Mouse (Mus musculus): ENCODE data around the gene Pde3b.
A peak's percentile ranks its signal among the peaks of the same experiment; 100 is the strongest.
"Not testable (repeated sequence)": the region's sequence is repeated elsewhere in the genome, so short reads cannot be mapped to it uniquely, and the experiment has no call there.

Gene Pde3b

DNA sequence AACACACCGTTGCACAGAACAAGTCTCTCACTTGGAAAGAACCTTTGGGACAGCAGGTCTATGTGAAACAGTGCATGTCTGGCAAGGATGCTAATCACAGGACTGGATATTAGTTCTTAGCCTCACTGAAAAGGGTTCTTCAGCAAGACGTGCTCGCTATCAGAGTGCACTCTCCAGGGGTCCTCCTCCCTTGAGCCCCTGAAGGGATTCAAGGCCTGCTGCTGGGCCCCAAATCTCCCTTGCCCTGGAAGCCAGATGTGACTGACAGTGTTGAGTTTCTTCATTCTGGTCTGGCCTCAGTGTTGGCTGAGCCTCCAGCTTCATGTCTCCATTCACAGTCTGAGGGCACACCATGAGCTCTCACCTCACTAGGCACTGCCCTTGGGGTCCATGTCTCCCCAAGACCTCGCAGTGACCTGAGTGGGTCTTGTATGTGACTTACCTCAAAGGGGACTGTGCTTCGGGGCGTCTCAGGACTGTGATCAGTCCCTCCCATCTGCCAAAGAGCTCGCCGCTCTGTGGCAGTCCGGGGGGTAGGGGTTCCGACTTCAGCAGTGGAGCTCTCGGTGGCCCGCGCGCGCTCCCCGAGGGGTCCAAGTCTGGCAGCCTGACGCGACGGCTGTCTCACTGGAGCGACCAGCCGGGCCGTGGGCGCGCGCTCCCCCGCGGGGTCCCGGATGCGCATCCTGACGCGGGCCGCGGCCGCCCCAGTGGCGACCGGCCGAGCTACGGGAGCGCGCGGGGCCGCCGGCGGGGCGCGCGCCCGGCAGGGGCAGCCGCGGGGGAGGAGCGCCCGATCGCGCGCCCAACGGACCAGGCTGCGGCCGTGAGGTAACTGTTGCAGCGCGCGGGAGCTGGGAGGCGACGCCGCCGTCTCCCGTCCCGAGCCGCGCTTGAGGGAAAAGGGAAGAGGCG, at the start of gene Pde3b:
Pde3b (plus strand) TSS at position 861 of the 915 bp plus-strand sequence.
- peak; percentile 77 for DNase-seq (ENCODE audit: extremely low spot score, low spot score)

DNA sequence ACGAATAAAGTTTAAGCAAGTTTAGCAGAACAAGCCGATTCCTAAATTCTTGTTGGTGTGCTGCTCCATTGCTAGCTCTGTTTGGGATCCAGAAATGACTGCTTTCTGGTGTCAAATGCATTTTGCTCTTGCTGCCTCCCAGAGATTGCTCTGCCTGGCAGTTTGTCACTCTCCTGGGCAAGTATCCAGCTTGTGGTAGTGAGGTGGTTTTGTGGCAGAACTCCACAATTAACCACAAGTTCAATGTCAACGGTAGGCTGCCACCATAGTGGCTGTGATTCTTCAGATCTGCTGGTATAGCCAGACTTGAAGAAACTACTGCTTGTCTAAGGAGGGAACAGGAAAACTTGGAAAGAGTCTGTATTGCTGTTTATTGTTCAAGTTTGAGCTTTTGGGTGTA, 13.0 kb upstream of the Pde3b start:
- DNase-seq (ENCODE audit: extremely low spot score, low spot score), result no peak

DNA sequence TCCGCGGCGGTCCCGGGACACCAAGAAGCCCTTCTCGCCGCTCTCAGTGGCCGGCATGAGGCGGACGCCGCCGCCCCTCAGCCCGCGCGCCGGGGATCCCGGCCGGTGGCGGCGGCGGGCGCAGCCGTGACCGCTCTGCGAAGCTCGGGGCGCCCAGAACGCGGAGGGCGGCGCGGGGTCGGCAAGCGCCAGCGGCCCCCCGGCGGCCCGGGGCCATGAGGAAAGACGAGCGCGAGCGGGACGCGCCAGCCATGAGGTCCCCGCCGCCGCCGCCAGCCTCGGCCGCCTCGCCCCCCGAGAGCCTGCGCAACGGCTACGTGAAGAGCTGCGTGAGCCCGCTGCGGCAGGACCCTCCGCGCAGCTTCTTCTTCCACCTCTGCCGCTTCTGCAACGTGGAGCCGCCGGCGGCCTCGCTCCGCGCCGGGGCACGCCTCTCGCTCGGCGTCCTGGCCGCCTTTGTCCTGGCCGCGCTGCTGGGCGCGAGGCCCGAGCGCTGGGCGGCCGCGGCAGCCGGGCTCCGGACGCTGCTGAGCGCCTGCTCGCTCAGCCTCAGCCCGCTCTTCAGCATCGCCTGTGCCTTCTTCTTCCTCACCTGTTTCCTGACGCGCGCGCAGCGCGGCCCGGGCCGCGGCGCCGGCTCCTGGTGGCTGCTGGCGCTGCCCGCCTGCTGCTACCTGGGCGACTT, 397 bp downstream of the Pde3b start:
- DNase-seq (ENCODE audit: extremely low spot score, low spot score), result peak; percentile 80

DNA sequence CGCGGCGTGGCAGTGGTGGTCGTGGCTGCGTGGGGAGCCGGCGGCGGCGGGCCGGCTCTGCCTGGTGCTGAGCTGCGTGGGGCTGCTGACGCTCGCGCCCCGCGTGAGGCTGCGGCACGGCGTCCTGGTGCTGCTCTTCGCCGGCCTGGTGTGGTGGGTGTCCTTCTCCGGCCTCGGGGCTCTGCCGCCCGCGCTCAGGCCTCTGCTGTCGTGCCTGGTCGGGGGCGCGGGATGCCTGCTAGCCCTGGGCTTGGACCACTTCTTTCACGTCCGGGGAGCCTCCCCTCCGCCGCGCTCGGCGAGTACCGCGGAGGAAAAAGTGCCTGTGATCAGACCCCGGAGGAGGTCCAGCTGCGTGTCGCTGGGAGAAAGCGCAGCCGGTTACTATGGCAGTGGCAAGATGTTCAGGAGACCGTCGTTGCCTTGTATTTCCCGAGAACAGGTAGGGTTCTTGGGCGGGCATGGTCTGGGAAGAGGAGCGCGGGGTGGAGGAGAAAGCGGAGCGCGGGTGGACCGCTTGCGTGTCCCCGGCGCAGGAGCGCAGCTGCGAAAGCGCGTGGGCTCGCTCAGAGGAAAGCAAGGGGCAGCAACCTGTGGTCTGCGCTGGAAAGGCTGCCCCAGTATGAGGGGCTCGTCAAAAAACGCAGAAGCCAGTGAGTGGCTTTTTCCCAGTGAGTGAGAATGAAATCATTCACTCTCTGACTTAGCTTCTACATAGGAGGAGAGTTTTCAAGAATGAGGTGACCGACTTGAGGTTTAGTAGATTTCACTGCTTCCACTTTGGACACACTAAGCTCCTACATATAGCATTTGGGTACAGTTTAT, 1.2 kb downstream of the Pde3b start:
- peak; percentile 75 for DNase-seq (ENCODE audit: extremely low spot score, low spot score)

DNA sequence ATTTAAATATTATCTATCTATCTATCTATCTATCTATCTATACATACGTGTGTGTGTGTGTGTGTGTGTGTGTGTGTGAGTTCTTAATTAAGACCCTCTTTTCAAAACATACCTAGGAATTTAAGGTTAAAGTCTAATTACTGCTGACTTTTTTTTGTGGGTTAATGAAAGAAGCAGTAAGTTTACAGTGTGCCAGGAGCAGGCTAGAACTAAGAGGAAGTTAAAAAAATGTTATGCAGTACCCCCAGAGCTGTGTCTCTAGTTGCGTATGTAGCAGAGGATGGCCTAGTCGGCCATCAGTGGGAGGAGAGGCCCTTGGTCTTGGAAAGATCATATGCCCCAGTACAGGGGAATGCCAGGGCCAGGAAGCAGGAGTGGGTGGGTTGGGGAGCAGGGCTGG, 4.2 kb downstream of the Pde3b start:
- DNase-seq (ENCODE audit: extremely low spot score, low spot score), result not testable (repeated sequence)

DNA sequence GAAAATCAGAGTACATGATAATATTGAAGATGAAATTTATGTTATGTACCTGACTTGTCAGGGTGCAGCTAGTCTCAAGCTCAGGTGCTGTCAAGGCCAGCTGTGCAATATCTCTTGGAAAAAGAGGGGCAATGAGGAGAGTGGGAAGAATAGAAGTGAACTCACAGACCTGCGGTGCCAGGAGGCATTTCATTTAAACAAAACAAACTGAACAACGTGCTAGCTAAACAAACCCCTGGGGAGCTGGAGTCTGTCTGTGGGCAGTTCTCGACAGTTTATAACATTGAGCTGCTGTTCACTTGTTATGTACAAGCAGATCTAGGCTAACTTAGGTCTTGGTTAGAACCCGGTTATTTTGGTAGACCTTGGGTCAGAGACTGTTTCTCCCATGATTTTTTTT, 5.8 kb downstream of the Pde3b start:
- DNase-seq (ENCODE audit: extremely low spot score, low spot score), result no peak

DNA sequence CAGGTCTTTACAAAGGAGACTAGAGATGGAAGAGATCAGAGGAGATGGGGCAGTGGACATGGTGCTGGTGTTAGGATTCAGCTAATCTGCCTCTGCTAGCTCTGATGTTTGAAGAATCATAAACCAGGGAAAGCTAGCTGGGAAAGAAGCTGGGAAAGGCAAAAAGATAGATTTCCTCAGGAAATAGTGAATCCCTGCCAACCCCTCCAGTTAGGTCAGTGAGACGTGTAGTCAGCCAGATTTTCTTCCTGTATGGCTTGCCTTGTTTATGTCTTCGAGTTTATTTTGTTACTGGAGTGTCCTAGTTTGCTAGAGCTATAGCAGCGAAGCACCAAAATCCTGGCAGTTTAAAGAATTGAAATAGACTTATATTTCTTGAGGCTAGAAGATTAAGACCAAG, 7.1 kb downstream of the Pde3b start:
- no peak for DNase-seq (ENCODE audit: extremely low spot score, low spot score)

DNA sequence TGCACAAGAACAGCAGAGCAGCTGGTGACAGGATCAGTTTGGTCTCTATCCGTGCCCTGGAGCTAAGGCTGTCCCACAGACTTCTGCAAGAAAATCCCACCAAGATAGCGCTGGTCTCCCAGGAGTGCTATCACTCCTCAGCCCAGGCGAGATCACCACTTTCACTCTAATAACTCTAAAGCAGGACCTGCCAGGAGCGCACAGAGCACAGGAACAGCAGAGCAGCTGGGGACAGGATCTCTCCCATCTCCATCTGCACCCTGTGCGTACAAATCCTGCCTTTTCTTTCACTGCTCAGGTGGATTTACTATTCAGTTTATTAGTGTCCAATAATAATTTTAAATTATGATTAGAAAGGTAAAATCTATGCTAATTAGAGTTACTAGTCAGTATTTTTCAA, 14.7 kb downstream of the Pde3b start:
- no peak for DNase-seq (ENCODE audit: extremely low spot score, low spot score)

DNA sequence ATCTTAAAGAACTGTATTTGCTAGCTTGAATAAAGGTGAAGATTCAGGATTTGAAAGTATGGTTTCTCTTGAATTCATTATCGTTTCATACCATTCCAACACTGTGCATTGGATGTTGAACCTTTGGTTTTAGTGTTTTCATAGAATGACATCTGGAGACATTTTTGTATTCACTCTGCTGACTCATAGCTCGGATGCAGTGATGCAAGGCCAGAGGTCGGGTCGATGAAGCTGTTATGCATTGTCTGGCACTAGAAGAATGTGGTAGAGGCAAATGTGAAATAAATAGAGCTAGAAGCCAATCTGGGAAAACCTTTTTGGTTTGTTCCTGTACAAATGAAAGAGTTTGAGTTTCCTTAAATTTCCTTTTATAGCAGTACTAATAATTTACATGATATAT, 16.9 kb downstream of the Pde3b start:
- DNase-seq (ENCODE audit: extremely low spot score, low spot score), result no peak

DNA sequence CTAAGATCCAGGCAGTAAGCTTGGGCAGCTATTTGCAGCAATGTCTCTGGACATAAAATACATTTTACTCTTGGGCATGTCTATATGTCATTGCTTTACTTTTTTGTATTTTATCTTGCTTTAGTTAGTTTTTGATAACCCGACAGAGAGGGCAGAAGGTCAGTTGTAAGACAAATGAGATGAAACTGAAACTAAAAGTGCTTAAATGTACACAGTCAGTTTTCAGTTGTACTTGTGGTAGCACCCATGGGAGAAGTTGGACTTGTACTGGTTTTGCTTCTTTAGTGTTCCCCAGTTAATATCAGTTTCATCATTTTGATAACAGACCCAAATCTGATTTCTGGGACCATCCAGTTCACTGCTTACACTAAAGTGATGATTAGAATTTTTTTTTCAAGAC, 24.6 kb downstream of the Pde3b start:
- no peak for DNase-seq (ENCODE audit: extremely low spot score, low spot score)

DNA sequence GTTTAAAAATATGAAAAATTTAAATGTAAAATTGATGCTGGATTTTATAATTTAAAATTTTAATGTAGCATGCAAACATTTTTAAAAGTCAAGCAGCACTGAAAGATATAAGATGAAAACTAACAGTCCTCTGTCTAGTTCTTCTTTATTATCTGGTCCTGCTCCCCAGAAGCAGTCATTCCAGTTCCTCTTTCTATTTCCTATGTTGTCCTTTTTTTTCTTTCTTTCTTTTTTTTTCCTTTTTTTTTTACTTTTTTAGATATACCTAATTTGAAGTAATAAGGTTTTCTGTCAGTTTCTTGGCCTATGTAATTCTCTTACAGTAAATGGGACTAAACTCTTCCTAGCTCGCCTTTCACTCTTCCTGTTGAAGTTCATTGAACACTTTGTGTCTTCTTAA, 25.4 kb downstream of the Pde3b start:
- no peak for DNase-seq (ENCODE audit: extremely low spot score, low spot score)

DNA sequence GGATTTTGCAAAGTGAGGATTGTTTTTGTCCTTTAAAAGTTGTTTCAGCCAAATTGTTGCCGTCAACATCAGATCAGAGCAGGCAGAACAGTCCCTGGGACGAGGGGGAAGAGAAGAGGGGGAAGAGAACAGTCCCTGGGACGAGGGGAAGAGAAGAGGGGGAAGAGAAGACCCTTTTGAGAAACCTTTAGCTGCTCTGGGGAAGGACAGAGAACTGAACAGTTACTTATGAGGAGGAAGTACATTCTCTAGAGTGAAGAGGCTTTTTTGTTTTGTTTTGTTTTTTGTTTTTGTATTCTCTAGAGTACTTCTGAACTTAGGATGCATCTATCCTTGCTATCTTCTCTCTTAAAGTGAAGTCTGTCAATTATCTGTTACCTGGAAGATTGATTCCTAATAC, 37.8 kb downstream of the Pde3b start:
- no peak for DNase-seq (ENCODE audit: extremely low spot score, low spot score)

DNA sequence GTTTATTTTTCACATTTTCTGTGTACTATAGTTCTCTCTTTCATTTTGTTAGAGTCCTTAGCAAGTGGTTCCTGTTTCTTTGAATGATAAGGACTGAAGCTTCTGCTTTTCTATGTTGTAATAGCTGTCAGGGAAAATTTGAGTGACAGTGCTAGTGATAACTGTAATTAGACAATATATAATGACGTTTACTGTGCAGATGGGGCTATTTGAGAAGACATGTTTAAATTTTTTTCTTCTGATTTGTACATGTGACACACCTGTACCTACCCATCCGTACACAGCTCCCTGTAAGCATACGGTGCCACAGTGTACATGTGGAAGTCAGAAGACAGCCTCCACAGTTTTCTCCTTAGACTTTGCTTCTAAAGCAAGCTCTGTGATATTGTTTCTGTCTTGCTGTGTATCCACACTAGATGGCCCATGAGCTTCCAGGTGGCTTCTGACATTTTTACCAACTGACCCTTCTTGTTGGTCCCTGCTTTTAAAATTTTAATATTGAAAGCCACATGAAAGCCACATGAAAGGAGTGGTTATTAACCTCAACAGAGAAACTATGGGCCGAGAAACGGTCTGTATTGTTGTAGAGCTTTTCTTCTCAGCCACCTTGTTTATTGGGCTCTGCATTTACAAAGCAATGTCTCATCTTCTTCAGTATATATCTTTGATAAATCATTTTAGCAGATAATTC, 38.4 kb downstream of the Pde3b start:
- DNase-seq (ENCODE audit: extremely low spot score, low spot score), result no peak

DNA sequence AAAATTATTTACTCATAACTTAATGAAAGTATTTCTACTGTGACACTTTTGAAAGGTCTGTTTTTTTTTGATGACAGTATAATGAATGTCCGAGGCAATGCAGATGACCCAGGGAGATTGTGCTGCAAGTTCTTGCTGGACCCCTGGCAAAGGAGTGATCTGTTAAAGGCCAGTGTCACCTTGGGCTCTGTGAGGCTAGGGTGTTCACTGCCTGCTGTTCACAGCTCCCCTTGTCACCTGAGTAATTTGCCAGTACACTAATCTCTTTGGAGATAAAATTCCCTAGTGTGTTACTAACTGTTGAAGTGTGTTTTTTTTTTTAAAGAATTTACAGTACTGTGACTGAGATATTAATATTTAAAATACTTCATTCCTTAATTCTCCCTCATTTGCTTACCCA, 39.8 kb downstream of the Pde3b start:
- no peak for DNase-seq (ENCODE audit: extremely low spot score, low spot score)

DNA sequence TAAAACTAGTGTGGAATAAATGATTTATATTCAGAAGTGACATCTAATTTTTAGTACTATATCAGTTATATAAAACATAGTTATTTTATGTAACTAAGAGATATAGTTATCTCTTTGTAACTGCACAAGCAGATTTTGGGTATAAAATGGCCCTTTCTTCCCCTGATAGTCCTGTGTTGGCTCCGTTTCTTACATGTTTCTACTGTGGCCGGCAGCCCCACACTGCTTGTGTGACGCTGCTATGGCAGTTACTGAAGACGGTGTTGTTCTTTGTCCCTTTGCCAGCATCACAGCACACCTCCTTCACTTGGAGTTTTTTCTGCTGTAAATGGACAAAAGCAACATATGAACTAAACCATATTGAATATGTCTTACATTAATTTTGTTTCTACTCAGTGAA, 41.8 kb downstream of the Pde3b start:
- no peak for DNase-seq (ENCODE audit: extremely low spot score, low spot score)

DNA sequence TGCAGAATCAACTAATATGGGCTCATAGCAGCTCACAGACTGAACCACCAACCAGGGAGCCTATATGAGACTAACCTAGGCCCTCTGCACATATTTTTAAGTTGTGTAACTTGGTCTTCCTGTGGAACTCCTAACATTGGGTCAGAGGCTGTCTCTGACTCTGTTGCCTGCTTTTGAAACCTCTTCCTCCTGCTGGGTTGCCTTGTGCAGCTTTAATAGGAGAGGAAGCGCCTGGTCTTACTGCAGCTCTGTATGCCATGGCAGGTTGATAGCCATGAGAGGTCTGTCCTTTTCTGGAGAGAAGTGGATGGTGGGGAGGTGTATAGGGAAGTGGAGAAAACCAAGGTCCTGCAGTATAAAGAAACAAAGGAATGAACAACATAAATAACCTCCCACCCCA, 44.8 kb downstream of the Pde3b start:
- DNase-seq (ENCODE audit: extremely low spot score, low spot score), result no peak

DNA sequence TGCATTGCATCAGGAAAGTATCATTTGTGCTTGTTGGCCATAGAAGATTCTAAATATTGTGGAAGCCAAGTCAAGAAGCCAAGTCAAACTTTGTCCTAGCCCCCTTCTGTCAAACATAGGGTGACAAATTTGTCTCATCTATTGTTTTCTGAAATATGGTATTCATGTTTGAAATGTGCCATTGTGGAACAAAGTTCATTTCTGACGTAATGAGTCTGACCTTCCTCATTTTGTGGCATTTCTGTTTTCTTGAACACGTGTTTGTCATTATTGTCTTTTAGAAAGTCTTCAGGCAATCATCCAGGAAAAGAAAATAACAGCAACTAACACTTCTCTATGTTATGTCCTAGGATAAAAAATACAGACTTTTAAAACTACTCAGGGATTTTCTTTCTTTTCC, 46.6 kb downstream of the Pde3b start:
- DNase-seq (ENCODE audit: extremely low spot score, low spot score), result no peak

DNA sequence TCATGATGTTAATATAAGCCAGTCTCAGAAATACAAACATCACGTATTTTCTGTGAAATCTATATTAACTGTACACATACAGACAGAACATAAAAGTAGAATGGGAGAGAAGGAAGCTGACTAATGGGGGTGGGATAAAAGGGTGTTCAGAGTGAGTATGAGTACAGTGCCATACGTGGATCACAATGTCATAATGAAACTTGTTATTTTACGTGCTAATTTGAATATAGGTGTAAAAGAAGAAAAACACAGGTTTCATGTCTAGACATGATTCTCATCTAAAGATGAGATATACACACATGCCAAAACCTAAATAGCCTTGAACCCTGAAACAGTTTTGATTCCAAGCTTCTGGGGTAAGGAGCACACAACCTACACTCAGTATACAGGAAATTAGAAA, 51.3 kb downstream of the Pde3b start:
- no peak for DNase-seq (ENCODE audit: extremely low spot score, low spot score)

DNA sequence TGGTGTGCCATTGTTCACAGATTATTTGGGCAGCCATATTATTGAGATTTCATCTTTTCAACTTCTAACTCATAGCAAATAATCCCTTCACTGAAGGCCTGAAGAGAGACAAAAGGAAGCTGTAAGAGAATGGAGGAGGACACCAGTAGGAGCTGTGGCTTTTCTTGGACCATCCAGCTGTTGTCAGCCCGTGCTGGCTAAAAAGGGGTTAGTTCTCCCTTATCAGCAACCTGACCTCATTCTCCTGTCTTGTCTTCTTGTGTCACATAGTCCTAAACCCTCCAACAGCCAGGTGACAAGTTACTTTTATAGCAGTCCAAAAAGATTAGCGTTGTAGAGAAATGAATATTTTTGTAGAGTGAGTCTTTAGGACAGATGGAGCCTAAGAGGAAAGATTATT, 57.4 kb downstream of the Pde3b start:
- DNase-seq (ENCODE audit: extremely low spot score, low spot score), result no peak

DNA sequence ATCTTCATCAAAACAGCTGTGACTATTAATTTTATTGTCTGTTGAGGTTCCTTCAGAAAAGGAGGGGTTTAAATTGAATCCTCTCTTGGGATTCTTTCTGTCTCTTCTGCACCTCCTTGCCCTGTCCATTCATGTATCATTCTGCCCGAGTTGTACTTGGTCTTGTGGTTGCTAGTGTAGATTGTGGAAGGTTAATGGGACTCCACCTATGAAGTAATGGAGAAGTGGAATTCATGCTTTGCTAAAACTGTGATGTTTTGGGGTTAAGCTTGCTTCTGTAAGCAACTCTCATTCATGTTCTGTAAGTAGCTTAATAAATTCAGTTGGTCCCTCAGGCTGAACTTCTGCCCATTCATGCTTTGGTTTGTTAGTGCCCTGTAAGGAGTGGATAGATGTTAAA, 59.8 kb downstream of the Pde3b start:
- DNase-seq (ENCODE audit: extremely low spot score, low spot score), result no peak

DNA sequence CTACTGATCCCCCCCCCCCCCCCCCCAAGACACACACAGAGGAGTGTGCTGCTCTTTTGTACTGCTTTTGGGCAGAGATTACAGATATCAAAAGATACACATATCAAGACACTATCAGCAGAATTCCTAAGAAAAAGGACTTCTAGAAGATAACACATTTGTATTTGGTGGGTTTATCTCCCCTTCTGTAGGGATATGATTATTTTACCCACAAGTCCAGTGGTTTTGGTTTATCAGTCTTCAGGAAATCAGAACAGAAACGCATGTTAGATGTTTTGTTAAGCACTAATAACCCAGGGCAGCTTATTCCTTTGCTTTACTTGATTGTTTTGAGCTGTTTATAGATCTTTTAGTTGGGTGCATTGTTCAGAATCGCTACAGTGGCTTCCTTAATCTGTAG, 62.8 kb downstream of the Pde3b start:
- DNase-seq (ENCODE audit: extremely low spot score, low spot score), result no peak

Measured in neural tube, embryonic 10.5 days (tissue).